Mouse (Mus musculus) heart, postnatal 0 days (tissue): Measurements from ENCODE around the gene Irf2. TPM values are rescaled to one million over a fixed set of nuclear protein-coding genes. Genes with fewer than 3 reads are reported as not detected.

Experiments used
- ATAC-seq: fragments of 200-750 bp; cut with Nextera tagmentation; 2 replicates; pipeline ENCODE4 v1.8.0; 2017; ENCODE audit warnings: low read depth, moderate number of reproducible peaks, moderate library complexity; ENCODE audit not compliant: insufficient read depth
- DNase-seq: peaks from one replicate; pipeline ENCODE4 v3.0.0-alpha.2; 2016; ENCODE audit warnings: low spot score
- H3K27ac ChIP-seq: fragments of 300-500 bp; sonication (generic); 2 replicates; pipeline ENCODE4 v1.5.1; 2014; ENCODE audit warnings: low read depth, mild to moderate bottlenecking
- H3K27me3 ChIP-seq: fragments of 300-500 bp; sonication (generic); 2 replicates; pipeline ENCODE4 v1.6.1; 2014; ENCODE audit warnings: low read length, mixed read lengths; ENCODE audit not compliant: control insufficient read depth, insufficient read depth
- H3K36me3 ChIP-seq: fragments of 300-500 bp; sonication (generic); replicated peaks from 2 replicates; pipeline ENCODE4 v1.6.1; 2014; ENCODE audit warnings: low read length, mixed read lengths; ENCODE audit not compliant: control insufficient read depth, insufficient read depth
- H3K4me1 ChIP-seq: fragments of 300-500 bp; sonication (generic); 2 replicates; pipeline ENCODE4 v1.6.1; 2014; ENCODE audit warnings: antibody characterized with exemption; ENCODE audit not compliant: control insufficient read depth, insufficient read depth
- H3K4me2 ChIP-seq: fragments of 300-500 bp; sonication (generic); 2 replicates; pipeline ENCODE4 v1.6.1; 2014; ENCODE audit warnings: low read depth, mild to moderate bottlenecking, low read length, moderate library complexity
- H3K4me3 ChIP-seq: fragments of 300-500 bp; sonication (generic); 2 replicates; pipeline ENCODE4 v1.5.1; 2014; ENCODE audit warnings: low read depth, low read length
- H3K9ac ChIP-seq: fragments of 300-500 bp; sonication (generic); replicated peaks from 2 replicates; pipeline ENCODE4 v1.6.1; 2014; ENCODE audit warnings: low read depth, low read length, mixed read lengths
- H3K9me3 ChIP-seq: fragments of 300-500 bp; sonication (generic); replicated peaks from 2 replicates; pipeline ENCODE4 v1.6.1; 2016; ENCODE audit warnings: low read length; ENCODE audit not compliant: control insufficient read depth
- CTCF ChIP-seq: IDR thresholded peaks from 2 replicates; pipeline ENCODE4 v1.5.1; 2016; ENCODE audit warnings: antibody characterized with exemption, control low read depth, low read depth
- EP300 ChIP-seq: IDR thresholded peaks from 2 replicates; pipeline ENCODE4 v1.6.1; 2016; ENCODE audit warnings: antibody characterized with exemption, low read depth
- WGBS: fragments of 180-500 bp; shearing (Covaris S2); extraction: QIAGEN DNeasy Blood & Tissue Kit; methylation state at CpG from one replicate; pipeline ENCODE4 v1.1.7; 2014; 5-methylcytosine and 5-hydroxymethylcytosine counted together
- polyA plus RNA-seq: library from polyadenylated mRNA; unstranded; fragments of >200 nt; fragmentation: Nextera tagmentation; extraction: Ambion mirVana; gene quantifications from 2 replicates; pipeline ENCODE4 v1.2.1, GENCODE M21; 2015
- total RNA-seq: library from RNA; depleted of rRNA; stranded (reverse); fragments of >200 nt; gene quantifications from 2 replicates; pipeline ENCODE4 v1.2.3, GENCODE M21; 2014; ENCODE audit warnings: low replicate concordance

Irf2 gene
- total and polyA plus RNA-seq, 2 experiments from 2014 or later, result 4.6 to 22.2 TPM

DNA sequence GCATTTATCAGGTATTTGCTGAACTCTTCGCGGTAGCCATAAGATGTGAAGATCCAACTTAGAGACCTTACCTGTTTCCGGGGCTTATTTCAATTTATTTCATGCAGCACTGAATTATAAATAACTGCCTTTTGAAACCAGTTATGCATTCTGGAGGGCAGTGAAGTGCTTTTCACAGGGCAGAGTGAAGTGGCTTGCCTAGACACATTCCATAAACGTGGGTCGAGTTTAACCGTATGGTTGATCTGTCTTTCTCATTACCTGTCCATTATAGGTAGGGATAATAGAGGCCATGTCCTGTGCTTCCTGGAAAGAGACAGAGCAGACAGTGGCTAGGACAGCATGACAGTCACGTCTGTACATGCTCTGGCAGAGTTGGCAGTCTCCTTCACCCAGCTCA, 20.0 kb downstream of the Irf2 start:
- Histone ChIP-seq H3K4me3 (no peak overlapping the region), H3K27ac (no peak overlapping the region), H3K9ac (no peak overlapping the region), H3K36me3 (no peaks in the 10 kb centered on the region; the same call in 1 of the 2 replicates), H3K4me2 (no peak overlapping the region), H3K9me3 (no peaks in the 10 kb centered on the region), H3K4me1 (peaks cover 12% of the 10 kb centered on the region), H3K27me3 (no peaks in the 10 kb centered on the region)
- no peak for TF ChIP-seq CTCF
- no peak for TF ChIP-seq EP300
- WGBS, result 65% methylated on average over 7 of the region's 7 CpGs
- ATAC-seq (peak; percentile 36; the same call in 1 of the 2 replicates), DNase-seq (no peak)

DNA sequence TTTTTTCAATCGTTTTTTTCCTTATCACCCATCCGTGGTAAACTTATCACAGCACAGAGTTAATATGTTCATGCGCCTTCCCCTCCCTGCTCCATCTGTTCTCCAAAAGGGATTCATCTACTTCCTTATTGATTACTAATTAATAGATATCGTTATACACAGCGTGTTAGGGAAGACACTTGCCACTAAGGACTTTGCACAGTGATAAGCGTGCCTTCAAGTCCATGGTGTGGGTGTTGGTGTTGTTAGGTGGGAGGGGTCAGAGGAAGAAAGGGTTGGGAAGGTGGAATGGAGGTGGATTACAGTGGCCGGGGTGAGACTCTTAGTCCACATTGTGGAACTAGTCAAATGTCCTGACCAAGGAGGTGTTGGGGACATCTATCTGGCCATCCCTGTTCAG, 21.2 kb downstream of the Irf2 start:
- Histone ChIP-seq H3K27me3 (no peaks in the 10 kb centered on the region), H3K9me3 (no peaks in the 10 kb centered on the region), H3K4me3 (no peak overlapping the region), H3K27ac (no peak overlapping the region), H3K9ac (no peak overlapping the region), H3K36me3 (no peaks in the 10 kb centered on the region; the same call in 1 of the 2 replicates), H3K4me1 (peaks cover 17% of the 10 kb centered on the region), H3K4me2 (no peak overlapping the region)
- ATAC-seq (no peak), DNase-seq (no peak)
- whole genome bisulfite sequencing, result 89% methylated on average over 7 of the region's 7 CpGs
- no peak for TF ChIP-seq CTCF
- TF ChIP-seq EP300, result no peak

DNA sequence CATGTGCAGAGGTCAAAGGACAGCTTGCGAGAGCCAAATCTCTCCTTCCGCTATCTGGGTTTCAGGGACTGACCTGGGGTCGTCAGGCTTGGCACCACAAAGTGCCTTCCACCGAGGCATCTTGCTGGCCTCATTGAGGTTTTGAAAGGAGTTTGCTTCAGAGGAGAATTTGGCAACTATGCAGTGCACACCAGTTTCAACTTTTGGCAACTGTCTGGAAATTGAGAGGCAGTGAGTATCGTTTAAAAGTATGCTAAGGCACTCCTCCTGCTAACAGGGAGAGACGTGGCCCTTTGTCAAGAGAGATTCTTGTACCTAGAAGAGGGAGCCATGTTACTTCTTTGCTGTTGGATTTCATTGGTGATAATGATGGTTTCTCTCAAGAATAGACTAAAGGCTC, 21.9 kb downstream of the Irf2 start:
- Histone ChIP-seq H3K4me1 (peaks cover 17% of the 10 kb centered on the region), H3K9me3 (no peaks in the 10 kb centered on the region), H3K27me3 (no peaks in the 10 kb centered on the region), H3K27ac (no peak overlapping the region), H3K9ac (no peak overlapping the region), H3K36me3 (no peaks in the 10 kb centered on the region; the same call in 1 of the 2 replicates), H3K4me2 (no peak overlapping the region), H3K4me3 (no peak overlapping the region)
- no peak for TF ChIP-seq CTCF
- TF ChIP-seq EP300, result no peak
- DNase-seq (no peak), ATAC-seq (no peak)
- 67% methylated on average over 6 of the region's 6 CpGs for WGBS

DNA sequence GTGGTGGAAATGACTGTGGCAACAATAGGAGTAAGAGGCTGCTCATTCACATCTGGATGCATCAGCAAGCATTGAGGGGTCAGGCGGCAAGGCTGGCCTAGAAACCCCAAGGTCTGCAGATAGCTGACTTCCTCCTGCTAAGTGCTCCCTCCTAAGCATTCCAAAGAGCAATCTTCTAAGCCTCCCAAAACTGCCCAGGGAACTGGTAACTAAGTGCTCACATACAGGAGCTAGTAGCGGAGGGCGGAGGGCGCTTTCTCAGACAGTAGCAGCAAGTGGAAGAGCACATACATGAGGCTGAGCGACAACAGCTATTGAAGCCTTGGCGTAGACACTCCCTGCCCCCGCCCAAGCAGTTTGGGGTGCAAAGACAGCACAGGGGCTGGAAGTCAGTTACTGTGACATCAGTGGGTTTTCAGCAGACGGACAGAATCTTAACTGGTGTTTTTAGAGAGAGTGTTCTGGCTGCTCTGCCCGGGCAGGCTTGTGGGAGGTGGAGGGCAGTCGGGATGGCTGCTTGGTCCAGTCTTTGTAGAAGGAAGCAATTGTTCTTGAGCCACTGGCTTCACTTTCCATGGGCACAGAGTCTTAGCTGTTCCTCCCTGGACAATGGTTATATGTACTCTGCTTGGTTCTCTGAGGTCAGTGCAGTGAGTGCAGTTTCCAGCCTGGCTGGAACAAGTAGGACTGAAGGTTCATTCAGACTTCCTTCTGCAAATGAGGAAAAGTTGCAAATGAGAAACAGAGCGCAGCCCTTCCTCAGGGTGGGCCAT, 30.1 kb downstream of the Irf2 start:
- H3K4me2 ChIP-seq, result no peak overlapping the region
- TF ChIP-seq EP300, result no peak
- TF ChIP-seq CTCF, result no peak
- no peak for ATAC-seq
- no peaks in the 10 kb centered on the region; the same call in 1 of the 2 replicates for H3K36me3 ChIP-seq
- H3K9me3 ChIP-seq, result no peaks in the 10 kb centered on the region
- H3K27me3 ChIP-seq, result no peaks in the 10 kb centered on the region
- H3K4me1 ChIP-seq, result peaks cover 5% of the 10 kb centered on the region; the same call in 1 of the 2 replicates
- WGBS, result 74% methylated on average over 11 of the region's 11 CpGs
- peak overlapping the region; percentile 57 for H3K27ac ChIP-seq
- no peak overlapping the region for H3K4me3 ChIP-seq
- no peak overlapping the region for H3K9ac ChIP-seq
- DNase-seq, result no peak

DNA sequence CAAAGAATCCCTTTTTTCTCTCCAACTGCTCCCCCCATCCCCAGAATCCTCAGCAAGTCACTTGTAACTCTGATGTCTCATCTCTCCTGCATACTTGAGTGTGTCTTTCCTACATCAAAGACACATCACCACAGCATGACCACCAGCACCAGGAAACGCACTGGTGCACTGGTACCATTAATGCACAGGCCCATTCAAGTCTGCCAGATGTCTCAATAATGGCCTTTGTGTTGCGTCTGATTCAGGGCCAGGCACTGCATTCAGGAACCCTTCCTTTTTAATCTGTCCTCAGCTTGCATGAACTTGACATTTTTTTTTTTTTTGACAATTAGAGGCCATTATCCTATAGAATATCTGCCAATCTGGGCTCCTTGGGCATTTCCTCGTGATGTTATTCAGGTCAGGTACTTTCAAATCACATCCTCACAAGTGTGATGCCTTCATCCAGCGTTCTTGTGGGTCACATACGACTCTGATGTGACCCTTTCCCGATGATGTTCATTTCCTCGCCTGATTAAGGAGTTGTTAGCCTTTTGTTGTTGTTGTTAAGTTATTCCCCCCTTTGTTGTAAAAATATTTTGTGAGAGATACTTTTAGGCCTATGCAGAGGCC, 31.5 kb downstream of the Irf2 start:
- WGBS, result 82% methylated on average over 7 of the region's 7 CpGs
- Histone ChIP-seq H3K36me3 (no peaks in the 10 kb centered on the region; the same call in 1 of the 2 replicates), H3K9ac (no peak overlapping the region), H3K9me3 (no peaks in the 10 kb centered on the region), H3K27ac (no peak overlapping the region), H3K4me2 (no peak overlapping the region), H3K4me1 (no peaks in the 10 kb centered on the region), H3K27me3 (no peaks in the 10 kb centered on the region), H3K4me3 (no peak overlapping the region)
- ATAC-seq, result no peak
- TF ChIP-seq CTCF, result no peak
- no peak for TF ChIP-seq EP300
- DNase-seq, result no peak
